Mouse (Mus musculus) testis, postnatal 10 days (tissue): ENCODE measurements at regions not wholly inside any gene's neighbourhood (a gene's known extent, or its start where the extent isn't known, plus 50 kb on each side); places are given as distances from the start of the nearest gene placed in this dataset.

Source experiments
- DNase-seq: peaks from one replicate; pipeline ENCODE4 v3.0.0; 2021; ENCODE audit warnings: low spot score

DNA sequence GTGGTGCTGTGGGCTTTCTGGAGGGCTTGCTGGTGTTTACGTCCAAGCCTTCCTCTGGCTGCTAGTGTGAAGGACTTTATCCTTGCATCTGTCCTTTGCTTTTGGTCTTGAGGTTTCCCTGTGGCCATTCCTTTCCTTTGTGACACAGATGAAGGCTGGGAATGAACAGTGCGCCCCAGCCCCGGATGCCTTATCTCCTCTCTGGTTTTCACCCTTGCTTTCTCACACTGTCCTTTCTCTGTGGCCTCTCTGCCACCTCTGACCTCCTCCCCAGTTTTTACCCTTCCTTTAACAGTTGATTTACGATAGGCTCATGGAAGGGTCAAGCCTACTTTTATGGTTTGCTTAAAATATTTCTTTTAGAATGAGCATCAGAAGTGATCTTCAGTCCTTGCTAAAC, 53.2 kb downstream of the Gas1 start:
- no peak for DNase-seq

DNA sequence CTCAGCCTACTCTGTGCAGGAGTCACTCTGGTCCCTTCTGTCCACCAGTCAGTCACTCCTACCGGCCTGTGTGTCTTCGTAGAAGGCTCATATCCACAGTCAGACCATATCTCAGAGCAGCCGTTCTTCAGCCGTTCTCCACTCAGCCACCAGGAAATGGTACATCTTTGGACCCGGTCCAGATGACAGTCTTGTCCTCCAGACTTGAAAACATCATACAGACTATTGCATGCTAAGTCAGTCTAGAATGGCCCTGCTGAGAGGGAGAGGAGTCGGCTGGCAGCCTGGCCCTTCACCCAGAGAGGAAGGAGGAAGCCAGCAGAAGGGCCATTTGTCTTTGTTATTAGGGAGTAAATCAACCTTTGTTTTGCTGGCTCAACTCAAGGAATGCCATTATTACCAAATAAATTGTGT, 54.0 kb downstream of the Gas1 start:
- DNase-seq, result no peak

DNA sequence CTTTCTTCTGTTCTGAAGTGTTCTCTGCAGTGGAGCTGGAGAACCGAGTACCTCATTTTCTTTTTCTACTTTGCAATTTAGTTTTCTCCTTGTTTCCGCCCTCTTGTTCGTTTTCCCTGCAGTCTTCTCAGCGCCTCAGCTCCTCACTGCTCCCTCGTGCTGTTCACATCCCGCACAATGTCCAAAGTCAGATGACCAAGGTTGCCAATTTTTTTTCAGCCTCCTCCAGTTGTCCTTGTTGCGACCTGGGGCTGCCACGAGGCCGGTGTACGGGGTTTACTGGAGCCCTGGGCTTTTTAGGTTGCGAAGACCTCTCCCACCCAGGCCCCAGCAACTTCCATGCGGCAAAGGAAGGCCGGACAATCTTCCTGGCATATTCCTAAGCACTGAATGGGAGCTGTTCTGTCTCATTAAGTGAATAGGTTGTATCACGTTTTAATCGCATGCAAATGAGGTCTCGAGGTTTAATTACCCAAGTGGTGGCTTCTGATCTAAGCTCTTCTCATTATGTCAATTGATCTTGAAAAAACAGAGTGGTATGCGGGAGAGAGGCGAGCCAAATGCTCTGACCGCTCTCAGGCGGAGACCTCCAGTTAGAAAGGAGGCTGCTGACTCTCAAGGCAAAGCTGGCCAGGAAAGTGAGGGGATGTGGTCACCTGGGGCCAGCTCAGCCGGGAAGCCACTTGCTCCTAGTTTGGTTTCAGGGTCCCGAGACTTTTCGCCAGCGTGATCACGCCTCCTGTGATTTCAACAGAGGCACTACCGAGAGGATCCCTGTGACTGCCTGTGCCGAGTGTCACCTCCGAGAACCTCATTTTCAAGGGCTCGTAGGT, 54.6 kb downstream of the Gas1 start:
- DNase-seq, result no peak

DNA sequence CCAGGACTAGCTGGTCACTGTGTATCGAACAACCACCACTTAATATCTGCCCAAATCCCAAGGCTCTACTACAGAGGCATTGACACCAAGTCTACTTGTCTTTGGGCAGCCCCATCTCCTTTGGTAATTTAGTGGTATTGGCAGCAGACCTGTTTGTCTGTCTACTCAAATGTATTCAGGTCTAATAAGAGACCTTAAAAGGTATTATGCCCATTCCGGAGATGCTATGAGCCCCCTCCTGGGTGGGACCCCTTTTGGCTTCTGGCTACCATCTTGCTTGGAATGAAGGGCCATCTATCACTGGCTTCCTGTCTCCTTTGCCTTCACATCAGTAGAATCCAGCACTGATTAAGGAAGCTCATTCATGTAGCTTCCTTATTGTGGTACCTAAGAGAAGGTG, 65.7 kb downstream of the Gas1 start:
- no peak for DNase-seq

DNA sequence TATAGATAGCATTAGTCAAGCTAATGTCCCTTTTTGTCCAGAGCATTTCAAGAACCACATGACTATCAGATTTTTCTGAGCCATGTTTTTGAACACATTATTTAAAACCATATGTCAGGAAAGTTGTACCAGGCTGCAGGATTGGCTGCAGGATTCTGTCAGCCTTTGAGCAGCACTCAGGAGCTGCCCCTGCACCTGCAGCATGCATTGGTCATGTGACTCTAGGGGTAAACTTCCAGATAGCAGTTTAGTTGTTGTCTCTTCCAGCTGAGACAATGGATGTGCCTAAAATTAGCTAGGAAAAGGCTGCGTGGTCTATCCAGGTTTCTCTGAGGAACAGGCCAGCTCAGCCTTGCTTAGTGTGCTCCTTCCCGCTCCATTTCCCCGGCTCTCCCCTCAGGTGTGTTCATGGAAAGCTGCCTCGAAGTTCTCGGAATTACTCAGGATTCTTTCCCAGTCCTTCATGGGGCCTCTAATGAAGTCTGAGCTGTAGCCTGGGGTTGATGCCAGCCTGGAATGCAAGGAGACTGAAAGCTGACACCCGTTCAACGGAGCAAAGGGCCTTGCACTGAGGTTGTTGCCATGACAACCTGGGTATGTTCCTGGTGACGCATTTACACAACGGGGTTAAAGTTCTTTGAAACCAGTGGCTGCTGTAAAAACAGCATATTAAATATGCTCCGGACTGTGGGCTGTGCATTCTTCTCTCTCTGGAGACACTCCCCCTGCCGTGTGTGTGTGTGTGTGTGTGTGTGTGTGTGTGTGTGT, 66.9 kb downstream of the Gas1 start:
- DNase-seq, result peak; percentile 54

DNA sequence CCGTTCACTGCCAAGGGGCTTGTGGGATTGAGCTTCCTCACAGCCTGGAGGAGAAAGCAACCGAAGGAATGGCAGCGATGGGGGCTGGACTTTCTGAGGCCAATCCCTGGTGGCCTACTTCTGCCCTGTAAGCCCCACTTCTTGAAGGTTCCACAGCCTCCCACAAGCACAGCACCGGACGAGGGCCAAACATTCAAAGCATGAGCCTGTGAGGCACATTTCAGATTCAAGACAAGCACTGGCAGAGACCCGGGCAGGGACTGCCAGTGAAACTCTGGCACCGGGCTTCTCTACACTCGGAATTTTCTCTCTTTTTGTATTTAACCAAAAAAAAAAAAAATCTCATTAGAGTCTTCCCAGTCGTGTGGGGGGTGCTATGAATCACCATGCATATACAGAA, 71.9 kb downstream of the Gas1 start:
- DNase-seq, result no peak

DNA sequence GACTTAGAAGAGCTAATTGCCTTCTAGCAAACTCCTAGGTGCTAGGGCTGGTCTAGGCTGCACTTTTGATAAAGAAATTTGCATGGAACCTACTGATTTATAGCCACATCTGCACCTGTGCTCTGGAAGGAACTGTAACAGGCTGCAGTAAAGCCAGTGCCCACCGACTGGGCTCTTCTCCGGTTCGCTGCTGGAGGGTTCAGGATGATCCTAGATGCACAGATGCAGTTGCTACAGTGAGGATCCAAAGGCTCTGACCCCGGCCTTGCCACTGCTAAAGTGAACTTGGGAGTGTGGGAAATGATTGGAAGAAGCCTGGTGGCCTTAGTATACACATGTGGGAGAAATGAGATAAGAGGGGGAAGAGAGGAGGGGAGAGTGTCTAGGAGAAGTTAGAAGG, 75.5 kb downstream of the Gas1 start:
- DNase-seq, result no peak

DNA sequence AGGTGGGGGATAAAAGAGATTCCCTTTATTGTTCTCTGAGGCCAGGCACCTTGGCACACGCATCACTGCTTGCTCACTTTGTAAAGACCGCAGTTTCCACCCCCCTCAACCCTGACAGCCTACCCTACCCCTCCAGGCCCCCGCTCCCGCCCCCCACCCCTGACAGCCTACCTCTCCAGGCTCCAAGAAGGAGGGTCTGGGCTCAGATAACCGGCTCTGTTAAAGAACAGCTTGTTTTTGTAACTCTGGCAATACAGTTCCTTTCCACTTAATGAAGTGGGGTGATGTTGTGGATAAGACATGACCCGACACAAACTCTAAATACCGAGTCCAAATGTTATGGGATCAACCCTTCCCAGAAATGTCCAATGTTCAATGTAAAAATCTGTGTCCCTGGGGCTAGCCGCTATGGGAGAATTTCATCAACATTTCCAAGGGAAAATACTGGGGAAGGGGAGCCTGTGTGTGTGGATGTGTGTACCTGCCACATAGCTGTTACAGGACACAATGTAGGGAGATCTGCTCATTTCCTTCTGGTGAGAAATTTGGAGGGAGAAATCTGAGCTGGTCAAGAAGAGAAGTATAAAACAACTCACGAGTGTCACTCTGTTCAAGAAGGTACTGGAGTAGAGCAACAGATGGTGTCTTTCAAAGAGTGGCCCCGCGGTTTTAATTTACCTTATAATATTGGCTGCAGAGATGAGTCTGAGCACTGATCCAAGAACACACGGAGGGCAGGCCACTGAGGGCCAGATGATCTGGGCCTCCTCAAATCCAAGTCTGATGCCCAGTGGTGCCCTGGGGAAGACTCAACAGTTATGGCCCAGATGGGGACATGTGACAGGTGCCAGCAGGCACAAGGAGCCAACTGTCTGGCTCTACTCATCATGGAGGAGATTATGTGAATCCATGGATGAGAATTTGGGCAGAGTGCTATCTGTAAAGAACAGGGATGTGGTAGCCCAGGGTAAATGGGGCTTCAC, 76.7 kb downstream of the Gas1 start:
- no peak for DNase-seq

DNA sequence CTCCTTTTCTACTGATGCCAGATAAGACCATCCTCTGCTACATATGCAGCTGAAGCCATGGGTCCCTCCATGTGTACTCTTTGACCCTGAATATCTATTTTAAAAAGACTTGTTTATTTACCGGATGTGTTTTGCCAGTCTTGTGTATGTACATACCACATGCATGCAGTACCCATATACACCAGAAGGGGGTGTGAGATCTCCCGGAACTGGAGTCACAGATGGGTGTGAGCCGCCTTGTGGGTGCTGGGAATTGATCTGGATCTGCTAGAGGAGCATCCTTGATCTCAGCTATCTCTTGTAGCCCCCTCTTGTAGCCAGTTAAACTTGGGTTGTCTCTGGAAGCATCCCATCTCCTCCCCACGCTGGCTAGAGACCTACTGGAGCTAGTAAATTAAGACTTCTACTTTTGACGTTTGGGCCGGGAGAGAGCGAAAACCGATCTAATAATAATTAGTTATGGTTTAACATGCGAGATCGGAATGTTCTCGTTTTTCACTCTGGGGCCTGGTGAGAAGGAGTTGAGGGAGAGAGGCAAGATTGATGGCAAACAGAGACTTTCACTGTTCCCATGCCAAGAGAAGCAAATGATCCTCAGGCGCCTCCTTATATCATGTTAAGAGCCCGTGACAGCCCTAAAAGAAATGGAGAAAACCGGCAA, 77.6 kb downstream of the Gas1 start:
- peak; percentile 61 for DNase-seq

DNA sequence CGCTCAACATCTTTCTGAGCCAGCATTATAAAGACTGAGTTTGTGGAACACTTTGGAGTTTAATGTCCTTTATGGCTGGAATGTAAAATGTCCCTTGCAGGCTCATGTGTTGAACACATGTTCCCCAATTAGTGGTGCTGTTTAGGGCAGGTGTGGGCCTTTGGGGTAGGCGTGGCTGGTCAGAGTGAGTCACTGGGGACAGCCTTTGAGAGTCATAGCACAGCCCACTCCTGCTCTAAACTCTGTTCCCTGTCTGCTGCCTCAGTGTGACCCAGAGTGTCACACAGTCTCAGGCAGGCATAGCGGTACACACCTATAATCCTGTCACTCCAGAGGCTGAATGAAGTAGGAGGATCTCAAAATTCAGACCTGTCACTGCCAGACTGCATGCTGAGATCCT, 78.8 kb downstream of the Gas1 start:
- DNase-seq, result no peak

DNA sequence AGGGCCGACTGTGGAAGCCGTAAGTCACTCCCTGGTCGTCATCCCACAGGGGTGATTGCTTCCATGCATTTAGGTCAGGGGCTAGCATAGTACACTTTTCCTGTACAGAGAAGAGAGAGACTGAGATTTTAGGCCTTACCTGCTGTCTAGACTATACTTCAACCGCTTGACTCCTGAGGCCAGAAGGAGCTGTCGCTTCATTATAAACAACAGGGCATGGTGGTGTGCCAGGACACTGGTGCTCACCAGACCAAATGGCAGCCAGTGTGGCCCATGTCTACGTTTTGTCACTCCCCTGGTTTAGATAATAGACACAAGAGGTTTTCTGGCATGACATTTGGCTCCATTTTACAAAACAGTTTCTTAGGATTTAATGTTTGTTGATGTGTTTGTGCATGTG, 79.4 kb downstream of the Gas1 start:
- no peak for DNase-seq

DNA sequence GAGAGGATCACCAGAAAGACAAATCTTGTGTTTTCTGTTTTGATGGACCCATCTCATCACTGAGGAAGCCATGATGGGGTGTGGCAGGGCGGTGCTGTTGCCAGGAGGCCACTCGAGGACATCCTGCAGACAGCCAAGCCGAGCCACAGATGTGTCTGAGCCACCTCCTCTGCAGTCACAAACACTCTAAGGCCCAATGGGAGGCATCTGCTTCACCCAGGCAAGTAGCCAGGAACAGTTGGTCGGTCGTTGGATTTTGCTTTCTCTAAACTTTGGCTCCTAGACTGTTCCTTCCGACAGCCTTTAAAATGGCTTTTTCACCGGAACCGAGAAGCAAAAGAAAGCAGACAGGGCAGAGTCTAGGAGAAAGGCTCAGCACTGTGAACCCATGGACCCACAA, 90.5 kb downstream of the Gas1 start:
- DNase-seq, result no peak

DNA sequence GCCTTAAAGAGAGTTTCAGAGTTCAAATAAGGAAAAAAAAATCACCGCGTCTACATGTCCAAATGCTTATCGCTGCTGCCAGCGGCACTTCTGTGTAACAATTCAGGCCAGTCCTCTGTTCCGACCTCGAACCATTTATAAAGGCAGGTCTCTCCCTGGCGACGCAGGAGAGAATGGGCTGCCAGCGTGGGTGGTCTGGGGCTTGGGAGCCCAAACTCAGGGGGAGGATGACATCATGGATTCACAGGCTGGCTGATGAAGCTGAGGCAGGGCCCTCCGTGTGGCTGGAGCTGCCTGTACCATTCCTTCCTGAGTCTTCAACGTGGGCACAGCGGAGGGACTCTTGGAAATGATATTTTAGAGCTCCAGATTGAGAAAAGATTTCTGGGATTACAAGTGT, 92.2 kb downstream of the Gas1 start:
- no peak for DNase-seq

DNA sequence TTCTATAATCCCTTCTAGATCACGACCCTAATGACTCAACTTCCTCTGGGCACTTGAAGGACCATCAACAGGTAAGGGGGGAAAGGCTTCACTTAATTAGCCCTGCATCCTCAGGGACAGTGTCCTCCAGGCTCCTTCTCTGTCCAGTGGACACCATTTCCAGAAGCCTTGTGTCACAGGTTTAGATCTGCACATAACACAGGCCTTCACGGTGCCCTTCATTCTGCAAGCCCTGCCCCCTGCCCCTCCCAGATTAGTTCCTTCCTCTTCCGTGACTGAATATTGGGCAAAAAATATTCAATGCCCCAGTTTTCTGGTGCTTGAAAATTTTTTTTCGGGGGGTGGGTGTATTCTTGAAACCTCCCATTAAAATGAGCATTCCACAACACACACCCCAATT, 92.9 kb downstream of the Gas1 start:
- DNase-seq, result no peak

DNA sequence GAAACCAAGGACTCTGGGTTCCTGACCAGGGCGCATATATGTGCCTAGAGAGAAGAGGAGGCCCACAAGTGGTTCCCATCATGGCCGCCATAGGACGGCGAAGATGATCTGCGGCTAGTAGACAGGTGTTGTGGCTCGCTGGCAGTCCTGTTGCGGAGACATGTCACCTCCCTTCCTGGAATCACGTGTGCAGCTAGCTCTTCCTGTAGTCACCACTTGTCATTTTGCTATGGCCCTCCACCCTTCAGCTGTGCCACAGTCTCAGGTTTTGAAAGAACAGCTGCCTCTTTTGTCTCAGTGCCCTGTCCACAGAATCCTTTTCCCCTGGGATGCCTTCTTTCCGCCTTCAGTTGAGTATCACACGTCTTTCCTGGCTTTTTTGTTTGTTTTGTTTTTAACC, 97.1 kb downstream of the Gas1 start:
- no peak for DNase-seq

DNA sequence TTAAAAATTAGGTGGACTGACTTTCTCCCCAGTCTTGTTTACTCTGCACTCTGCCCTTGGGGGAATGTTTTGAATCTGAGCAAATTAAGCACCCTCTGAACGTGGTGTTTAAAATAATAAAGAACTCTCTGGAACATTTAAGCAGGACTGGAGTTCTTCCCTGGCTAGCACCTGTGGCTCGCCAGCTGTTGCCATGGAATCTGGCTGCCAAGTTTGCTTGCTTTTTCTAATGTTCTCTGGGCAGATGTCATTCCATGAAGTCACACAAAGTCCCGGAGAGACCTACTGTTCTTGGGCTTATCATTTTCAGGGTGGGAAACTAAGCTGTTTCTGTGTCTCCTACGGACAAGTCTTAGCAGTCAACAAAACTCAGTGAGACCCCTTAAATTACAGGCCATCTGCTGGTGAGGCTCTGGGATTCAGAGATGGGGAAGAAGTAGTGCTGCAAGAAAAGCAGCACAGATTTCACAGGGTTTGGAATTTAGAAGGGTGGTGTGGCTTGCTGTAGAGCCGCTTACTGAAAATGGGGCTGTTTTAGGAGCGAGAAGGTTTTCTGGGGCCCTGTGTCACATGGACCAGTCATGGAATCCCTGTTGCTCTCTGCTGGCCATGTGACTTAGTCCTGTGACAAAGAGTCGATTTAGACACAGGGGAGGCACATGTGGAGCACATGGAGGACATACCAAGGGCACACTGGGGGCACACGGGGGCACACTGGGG, 98.7 kb downstream of the Gas1 start:
- no peak for DNase-seq

DNA sequence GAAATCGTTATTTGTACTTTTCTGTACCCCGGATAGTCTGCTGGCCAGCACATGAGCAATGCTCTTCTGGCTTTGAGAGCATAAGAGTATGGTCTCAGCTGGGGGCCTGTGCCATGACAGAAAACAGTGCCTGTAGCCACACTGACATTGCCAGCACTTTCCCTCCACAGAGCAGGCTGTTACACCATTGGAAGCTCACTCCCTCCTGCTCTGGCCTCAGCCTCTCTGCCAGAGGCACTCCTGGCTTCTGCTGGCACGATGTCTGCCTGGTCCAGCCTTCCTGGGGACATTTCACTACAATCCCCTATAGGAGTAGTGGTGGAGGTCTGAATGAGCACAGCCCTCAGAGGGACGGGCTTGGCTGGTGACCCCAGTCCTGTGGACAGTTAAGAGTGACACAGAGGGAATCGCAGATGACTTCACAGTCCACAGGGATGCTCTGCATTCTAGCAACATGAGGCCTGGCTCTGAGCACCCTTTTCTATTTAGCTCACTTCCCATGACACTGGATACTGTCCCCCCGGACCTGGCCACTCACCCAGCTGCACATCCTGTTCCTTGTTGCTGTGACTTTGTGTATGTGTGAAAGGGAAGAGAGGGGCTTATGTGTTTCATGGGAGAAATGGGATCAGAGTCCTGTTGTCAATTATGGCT, 100.9 kb downstream of the Gas1 start:
- no peak for DNase-seq

DNA sequence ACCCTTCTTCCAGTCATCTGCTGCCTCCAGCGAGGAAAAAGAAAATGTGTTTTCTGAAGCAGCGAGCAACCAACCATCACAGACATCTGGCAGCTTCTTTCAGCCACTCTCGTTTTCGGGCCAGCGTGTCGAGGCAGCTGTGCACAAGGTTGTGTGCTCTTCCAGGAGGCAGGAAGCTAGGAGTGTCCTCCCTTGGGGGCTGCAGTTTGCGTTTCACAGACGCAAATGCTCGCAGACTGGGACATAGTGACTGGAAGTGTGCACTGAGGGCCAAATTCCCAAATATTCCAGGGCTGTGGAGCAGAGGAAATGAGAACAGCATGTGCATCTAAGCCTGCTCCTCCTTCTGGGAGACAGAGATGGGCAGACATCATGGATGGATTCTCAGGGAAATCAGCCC, 105.6 kb downstream of the Gas1 start:
- no peak for DNase-seq

DNA sequence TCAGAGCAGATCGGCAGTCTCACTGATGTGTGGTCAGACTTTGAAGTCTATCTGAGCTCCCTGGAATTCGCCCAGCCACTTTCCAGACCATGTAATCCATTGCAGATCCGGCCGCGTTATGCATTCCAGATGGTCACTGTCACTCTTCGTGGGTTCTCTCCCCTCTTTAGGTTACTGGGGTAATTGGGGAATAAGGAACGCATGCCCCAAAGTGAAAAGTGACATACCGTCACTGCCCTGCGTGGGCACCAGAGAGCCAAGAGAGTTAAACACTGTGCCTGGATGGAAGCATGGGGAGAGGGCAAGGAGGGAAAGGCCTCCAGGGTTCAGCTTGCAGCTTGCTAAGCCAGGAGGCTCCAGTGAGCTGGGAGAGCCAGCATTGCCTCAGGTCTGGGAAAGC, 108.0 kb downstream of the Gas1 start:
- no peak for DNase-seq

DNA sequence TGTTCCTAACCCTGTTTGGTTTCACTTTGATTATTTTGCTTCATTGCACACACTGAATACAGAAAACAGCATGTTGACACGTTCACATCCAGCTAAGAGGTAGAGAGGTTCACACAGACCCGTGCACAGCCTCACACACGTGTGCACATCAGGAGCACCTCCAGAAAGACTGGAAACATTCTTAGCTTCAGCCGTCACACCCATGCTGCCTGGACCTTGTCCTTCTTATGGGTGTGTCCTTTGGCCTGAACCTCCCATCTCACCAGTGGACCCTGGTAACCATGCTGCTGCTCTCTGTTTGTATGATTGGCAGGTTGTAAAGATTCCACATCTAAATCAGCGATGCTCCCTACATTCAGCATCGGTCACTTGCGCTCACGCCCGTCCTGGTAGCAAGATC, 109.8 kb downstream of the Gas1 start:
- no peak for DNase-seq

DNA sequence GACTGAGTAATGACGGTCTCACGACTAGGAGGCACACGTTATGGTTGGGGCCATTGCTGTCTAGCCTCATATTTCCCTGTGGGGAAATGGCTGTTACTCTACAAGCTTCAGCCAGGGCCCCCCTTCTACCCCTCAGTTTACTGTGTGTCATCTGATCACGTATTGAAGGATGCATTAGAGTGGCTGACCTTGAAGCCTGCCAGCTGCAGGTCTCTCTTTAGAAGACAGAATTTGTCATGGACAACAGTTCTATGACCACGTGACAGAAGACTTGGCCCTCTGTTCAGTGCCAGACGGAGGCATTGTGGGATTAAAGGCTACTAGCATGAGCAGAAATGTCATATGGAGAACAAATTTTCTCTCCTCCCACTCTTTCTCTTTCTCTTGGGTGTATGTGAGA, 115.6 kb downstream of the Gas1 start:
- no peak for DNase-seq
